Mouse (Mus musculus): ENCODE results near the gene Pdk4. TPM values are rescaled to one million over a fixed set of nuclear protein-coding genes. Genes with fewer than 3 reads are reported as not detected.

Gene Pdk4
- polyA plus RNA-seq, 1 experiment from 2014 or later = 1.1 TPM

DNA sequence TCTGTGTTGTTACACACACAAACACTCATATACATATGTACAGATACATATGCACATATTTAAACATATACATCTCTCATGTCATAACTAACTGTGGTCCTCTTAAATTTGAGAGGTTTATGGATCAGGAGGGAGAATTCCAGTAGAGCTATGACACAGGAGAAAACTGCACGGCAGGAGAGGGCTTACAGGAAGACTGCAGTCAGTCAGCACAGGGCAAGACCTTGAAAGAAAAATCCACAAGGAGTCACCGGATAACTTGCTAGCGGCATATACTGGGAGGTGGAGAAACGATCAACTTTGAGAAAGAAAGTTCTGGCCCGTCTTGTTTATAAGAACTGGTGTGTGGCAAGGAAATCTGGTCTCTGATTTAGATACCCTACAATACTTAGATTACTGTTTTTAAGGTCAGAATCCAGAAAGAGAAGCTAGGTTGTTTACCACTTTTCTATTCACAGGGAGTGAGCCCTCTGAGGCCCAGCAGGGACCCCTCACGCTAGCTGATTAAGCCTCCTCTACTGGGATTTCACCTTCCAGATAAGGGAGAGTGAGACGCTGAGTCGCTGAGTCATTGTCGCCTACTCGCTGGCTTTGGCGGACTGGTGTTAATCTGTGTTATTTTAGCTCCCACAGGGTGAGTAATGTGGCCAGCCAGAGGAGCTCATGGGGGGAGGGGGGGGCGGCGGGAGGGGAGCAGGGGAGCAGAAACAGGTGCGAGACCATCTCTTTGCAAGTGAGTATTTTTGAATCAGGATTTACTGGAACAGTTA, 53.6 kb downstream of the Pdk4 start:
- no peak overlapping the region for H3K27ac ChIP-seq (replicated peaks; ENCODE audit: low read depth, low read length)
- no peak overlapping the region for H3K9ac ChIP-seq (ENCODE audit: low read length)
- H3K4me1 ChIP-seq (ENCODE audit: control insufficient read depth, insufficient read depth, low read length) = 0 out of 2 replicates have a peak, but pooled peaks cover 3% of the 10 kb centered on the region
- H3K4me2 ChIP-seq (ENCODE audit: low read depth, severe bottlenecking) = no peak overlapping the region
- 4% methylated on average over 14 of the region's 14 CpGs for WGBS
- no peaks in the 10 kb centered on the region for H3K27me3 ChIP-seq (ENCODE audit: control insufficient read depth, insufficient read depth, low read length)
- H3K4me3 ChIP-seq (ENCODE audit: low read depth, low read length) = no peak overlapping the region
- ATAC-seq (ENCODE audit: insufficient number of reproducible peaks, low FRiP score, low TSS enrichment, low read depth) = peak; percentile 60; the same call in 1 of the 2 replicates
- no peaks in the 10 kb centered on the region for H3K9me3 ChIP-seq (ENCODE audit: control insufficient read depth, low read length)
- peak; percentile 39 for DNase-seq (ENCODE audit: low spot score)
- H3K36me3 ChIP-seq (ENCODE audit: control insufficient read depth, insufficient read depth, low read length) = no peaks in the 10 kb centered on the region

DNA sequence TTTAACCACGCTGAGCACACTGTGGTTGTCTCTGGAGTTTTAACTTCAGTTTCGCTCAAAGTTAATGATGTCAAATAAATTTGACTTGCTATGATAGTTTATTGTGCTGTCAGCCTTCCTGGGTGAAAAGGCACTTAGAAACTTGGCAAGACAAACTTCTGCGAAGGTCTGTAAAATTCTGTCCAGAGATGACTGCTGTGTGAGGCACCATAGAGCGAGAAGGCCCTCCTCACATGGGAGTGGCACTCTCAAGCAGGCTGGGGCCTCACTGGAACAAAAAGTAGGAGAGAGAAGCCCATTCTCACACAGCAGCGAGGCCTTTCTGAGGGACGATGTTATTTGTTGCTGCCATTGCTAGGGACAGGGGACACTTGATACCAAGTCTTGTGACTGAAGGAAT, 54.9 kb downstream of the Pdk4 start:
- Histone ChIP-seq H3K27me3 (ENCODE audit: control insufficient read depth, insufficient read depth, low read length) (no peaks in the 10 kb centered on the region), H3K4me3 (ENCODE audit: low read depth, low read length) (no peak overlapping the region), H3K36me3 (ENCODE audit: control insufficient read depth, insufficient read depth, low read length) (no peaks in the 10 kb centered on the region), H3K9ac (ENCODE audit: low read length) (no peak overlapping the region), H3K4me1 (ENCODE audit: control insufficient read depth, insufficient read depth, low read length) (0 out of 2 replicates have a peak, but pooled peaks cover 3% of the 10 kb centered on the region), H3K9me3 (ENCODE audit: control insufficient read depth, low read length) (no peaks in the 10 kb centered on the region), H3K4me2 (ENCODE audit: low read depth, severe bottlenecking) (no peak overlapping the region), H3K27ac (replicated peaks; ENCODE audit: low read depth, low read length) (no peak overlapping the region)
- WGBS = 82% methylated on average over 6 of the region's 6 CpGs
- ATAC-seq (ENCODE audit: insufficient number of reproducible peaks, low FRiP score, low TSS enrichment, low read depth) (no peak), DNase-seq (ENCODE audit: low spot score) (no peak)

DNA sequence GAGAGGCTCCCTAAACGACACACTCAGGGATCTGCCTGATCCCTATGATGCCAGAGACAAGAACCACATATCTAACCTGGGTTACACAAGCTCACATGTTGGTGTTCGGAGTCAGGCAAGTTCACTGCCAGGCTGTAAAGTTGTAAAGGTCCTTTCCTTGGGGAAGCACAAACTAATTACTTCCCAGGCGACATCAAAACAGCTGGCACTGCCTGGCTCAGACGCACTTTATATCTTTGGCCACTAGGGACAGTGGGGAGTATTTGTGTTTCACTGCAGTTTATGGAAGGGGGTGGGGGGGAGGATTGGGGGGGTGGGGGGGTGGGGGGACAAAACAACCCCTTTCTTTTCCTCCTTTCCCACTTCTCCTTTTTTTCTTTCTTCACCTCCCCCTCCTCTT, 58.4 kb downstream of the Pdk4 start:
- no peak for ATAC-seq (ENCODE audit: insufficient number of reproducible peaks, low FRiP score, low TSS enrichment, low read depth)
- 21% methylated on average over 4 of the region's 4 CpGs for WGBS
- Histone ChIP-seq H3K27ac (replicated peaks; ENCODE audit: low read depth, low read length) (no peak overlapping the region), H3K9ac (ENCODE audit: low read length) (no peak overlapping the region), H3K27me3 (ENCODE audit: control insufficient read depth, insufficient read depth, low read length) (no peaks in the 10 kb centered on the region), H3K4me1 (ENCODE audit: control insufficient read depth, insufficient read depth, low read length) (0 out of 2 replicates have a peak, but pooled peaks cover 2% of the 10 kb centered on the region), H3K4me3 (ENCODE audit: low read depth, low read length) (no peak overlapping the region), H3K9me3 (ENCODE audit: control insufficient read depth, low read length) (no peaks in the 10 kb centered on the region), H3K36me3 (ENCODE audit: control insufficient read depth, insufficient read depth, low read length) (no peaks in the 10 kb centered on the region), H3K4me2 (ENCODE audit: low read depth, severe bottlenecking) (no peak overlapping the region)
- DNase-seq (ENCODE audit: low spot score) = no peak

DNA sequence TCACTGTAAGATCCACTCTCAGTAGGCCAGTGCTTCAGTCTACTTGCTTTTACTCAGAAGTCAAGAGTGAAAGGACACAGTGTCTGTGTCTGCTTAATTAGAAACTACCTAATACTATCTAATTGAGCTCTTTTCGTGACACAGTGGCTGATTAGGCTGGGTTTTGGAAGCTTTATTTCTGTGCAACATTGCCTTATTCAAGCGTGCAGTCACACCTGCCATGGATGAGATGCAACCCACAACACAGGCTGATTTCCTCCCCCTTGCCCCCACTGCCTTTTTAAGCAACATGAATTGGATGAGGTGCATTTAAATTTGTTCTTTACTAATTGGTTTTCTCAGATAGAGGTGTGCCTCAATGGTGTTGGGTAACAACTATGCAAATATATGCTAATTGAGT, 62.2 kb downstream of the Pdk4 start:
- DNase-seq (ENCODE audit: low spot score) (no peak), ATAC-seq (ENCODE audit: insufficient number of reproducible peaks, low FRiP score, low TSS enrichment, low read depth) (no peak)
- 81% methylated on average over 2 of the region's 2 CpGs for whole genome bisulfite sequencing
- Histone ChIP-seq H3K9ac (ENCODE audit: low read length) (no peak overlapping the region), H3K9me3 (ENCODE audit: control insufficient read depth, low read length) (no peaks in the 10 kb centered on the region), H3K36me3 (ENCODE audit: control insufficient read depth, insufficient read depth, low read length) (peaks cover 3% of the 10 kb centered on the region; the same call in 1 of the 2 replicates), H3K27me3 (ENCODE audit: control insufficient read depth, insufficient read depth, low read length) (no peaks in the 10 kb centered on the region), H3K4me3 (ENCODE audit: low read depth, low read length) (no peak overlapping the region), H3K4me2 (ENCODE audit: low read depth, severe bottlenecking) (no peak overlapping the region), H3K4me1 (ENCODE audit: control insufficient read depth, insufficient read depth, low read length) (no peaks in the 10 kb centered on the region), H3K27ac (replicated peaks; ENCODE audit: low read depth, low read length) (no peak overlapping the region)

Other genes with a start within 250 kb of the Pdk4 start
- 8.3 and 10.0 TPM in 2 replicates for gene Pon3, start 240.0 kb downstream of the Pdk4 start, polyA plus RNA-seq (2014; fragmentation: Nextera tagmentation; extraction: Ambion mirVana)
- gene Pon2, start 197.9 kb downstream of the Pdk4 start, polyA plus RNA-seq (2014; fragmentation: Nextera tagmentation; extraction: Ambion mirVana) = 17.0 and 17.1 TPM in 2 replicates
- 366 and 372 TPM in 2 replicates for gene Asb4, start 112.9 kb downstream of the Pdk4 start, polyA plus RNA-seq (2014; fragmentation: Nextera tagmentation; extraction: Ambion mirVana)
- gene Dync1i1, start 229.3 kb upstream of the Pdk4 start, polyA plus RNA-seq (2014; fragmentation: Nextera tagmentation; extraction: Ambion mirVana) = 5.7 and 6.6 TPM in 2 replicates